Mouse (Mus musculus) hematopoietic stem cell, adult 5-6 weeks (primary cell): ENCODE results near the gene Rxfp1. TPM values are rescaled to one million over a fixed set of nuclear protein-coding genes. Genes with fewer than 3 reads are reported as not detected.
"Not testable (repeated sequence)": the region's sequence is repeated elsewhere in the genome, so short reads cannot be mapped to it uniquely, and the experiment has no call there.

Source experiments
- ATAC-seq, 2 experiments: fragments of 125-278 bp in 1 of 2; replicated peaks in 1 of 2; 2 replicates each; pipeline ENCODE4 v1.8.0; 2016 to 2017; ENCODE audit warnings: inconsistent platforms in 2 of 2, mild to moderate bottlenecking in 2 of 2, moderate number of reproducible peaks in 2 of 2, low read depth in 1 of 2, moderate TSS enrichment in 1 of 2; ENCODE audit not compliant: low FRiP score in 2 of 2, poor library complexity in 2 of 2, severe bottlenecking in 2 of 2, insufficient read depth in 1 of 2, low TSS enrichment in 1 of 2
- total RNA-seq: library from RNA; stranded (forward); fragments of 172-1452, 232-1000 nt; gene quantifications from 2 replicates; pipeline ENCODE4 v1.2.3, GENCODE M21; 2017

Rxfp1 gene
- not detected in 2 replicates for total RNA-seq

DNA sequence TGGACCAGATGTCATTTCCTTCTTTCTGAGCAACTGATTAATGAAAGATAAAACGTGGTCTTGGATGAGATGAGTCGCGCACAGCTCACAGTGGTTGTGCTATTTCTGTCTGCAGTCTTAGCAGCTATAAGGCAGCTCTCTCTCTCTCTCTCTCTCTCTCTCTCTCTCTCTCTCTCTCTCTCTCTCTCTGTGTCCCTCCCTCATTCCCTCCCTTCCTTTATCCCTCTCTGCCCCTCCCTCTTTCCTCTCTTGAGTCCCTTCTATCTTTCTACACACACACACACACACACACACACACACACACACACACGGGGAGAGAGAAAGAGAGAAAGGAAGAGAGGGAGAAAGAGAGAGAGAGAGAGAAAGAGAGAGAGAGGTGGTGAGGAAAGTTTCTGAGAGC lies at the start of gene Rxfp1:
Rxfp1 (minus strand) TSS at position 101 of the 400 bp plus-strand sequence.
- ATAC-seq, result no peak

DNA sequence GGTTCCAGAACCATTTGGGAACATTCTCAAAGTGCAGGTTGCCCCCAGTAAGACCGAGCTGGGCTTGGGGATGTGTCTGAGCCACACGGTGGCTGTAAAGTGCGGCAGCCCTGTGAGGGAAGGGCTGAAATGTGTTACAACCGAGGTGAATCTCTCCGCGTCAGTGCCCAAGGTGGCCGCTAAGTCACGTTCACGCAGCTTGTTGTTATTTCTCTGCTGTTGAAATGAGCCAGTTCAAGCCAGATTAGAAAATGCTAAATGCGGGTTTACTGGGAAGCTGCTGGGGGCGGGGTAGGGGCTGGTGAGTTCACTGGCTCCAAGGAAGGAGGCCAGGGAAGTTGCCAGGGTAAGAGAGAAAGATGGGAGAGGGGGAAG lies 46.7 kb upstream of the Rxfp1 start:
- no peak for ATAC-seq

DNA sequence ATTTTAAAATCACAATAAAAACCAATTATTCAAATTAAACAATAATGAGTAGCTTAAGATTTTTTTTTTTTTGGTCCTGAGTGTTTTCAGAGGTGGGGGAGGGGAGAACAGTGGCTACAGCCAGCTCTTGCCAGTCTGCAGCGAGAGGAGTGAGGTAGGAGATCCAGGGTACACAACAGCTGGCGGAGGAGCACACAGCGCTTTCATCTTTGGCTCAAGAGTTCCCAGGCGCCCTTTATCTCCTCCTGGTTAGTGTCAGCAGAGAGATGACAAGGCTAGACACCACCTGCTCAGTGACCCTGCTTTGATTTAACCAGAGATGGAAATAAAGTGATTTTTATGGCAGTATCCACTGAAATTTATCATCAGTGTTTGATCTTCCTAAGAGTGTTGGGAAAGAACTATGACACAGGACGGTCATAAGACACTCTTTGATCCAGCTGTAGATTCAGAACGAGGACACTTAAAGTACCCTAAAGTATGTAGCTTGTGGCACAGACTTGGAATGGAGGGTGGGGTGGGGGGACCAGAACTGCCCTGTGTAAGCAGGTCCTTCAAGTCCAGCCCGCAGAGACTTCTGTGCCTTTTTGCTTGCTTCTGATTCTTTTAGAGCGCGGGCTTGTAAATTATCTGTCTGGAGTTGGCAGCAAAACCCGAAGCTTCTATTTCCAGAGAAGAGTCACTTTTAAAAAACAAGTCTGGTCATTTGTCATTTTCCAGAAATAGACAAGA lies 46.1 kb upstream of the Rxfp1 start:
- ATAC-seq, result no peak

DNA sequence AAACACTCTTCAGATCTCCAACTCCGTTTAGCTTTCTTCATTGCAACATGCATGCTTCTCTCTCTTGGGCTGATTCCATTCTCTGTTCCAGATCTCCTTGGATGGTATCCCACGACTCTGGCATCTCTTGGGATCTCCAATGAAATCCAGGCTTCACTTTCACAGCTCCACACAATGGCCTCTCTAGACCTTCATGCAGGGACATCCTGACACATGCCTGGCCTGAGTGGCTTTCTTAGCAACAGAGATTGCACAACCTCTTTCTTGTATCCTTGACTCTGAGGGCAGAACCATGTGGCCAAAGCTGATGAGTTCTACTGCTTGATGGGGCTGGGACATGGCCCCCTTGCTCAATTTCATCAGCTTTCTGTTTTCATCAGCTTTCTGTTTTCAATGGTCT lies 35.0 kb upstream of the Rxfp1 start:
- ATAC-seq, result no peak

DNA sequence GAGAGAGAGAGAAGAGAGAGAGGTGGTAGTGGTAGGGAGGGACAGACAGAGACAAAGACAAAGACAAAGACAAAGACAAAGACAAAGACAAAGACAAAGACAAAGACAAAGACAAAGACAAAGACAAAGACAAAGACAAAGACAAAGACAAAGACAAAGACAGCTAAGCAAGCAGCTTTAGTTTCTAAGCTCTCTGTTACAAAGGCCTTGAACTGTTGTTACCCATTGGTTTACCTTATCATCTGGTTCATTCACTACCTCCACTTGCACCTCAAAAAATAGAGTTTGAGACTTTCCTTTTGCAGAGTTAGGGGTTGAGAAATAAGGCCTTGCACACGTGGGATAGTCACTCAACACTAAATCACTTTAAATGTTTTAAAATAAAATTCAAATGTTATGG lies 16.1 kb upstream of the Rxfp1 start:
- ATAC-seq, result no peak

DNA sequence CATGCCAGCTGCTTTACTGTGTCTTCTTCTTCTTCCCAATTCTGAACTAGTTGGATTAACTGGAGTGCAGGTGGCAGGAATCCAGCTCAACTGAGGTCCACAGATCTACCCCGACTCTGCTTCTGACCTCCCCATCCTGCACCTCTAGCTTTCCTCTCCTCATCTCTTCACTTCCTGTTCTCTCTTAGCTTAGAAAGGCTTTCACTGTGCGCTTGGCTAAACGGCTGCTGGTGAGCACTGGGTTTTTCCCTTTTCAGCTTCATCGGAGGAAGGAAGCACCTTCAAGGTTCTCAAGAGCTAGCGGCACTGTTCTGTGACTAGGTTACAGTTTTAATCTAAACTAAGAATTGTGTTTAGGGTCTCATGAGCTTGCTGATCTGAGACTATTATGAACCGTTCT lies 8.9 kb upstream of the Rxfp1 start:
- peak; percentile 56 to 62; a peak in 2 of 4 replicates for ATAC-seq

DNA sequence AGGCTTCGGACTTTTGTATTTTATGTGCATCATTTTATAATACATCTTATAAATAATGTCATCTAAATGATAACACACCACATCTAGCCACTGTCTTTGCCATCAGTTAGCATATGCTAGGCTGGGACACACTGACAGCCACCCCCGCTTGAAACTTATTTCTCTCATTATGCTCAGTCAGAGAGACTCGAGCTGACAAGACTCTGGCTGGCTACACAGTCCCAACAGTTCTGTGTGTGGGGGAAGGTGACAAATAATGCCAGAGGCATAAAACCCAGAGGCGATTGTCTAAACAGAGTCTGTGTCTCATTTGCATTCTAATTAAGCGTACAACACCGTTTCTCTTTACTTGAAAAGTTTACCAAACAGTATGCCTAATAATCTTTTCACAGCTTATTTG lies 7.4 kb upstream of the Rxfp1 start:
- no peak for ATAC-seq

DNA sequence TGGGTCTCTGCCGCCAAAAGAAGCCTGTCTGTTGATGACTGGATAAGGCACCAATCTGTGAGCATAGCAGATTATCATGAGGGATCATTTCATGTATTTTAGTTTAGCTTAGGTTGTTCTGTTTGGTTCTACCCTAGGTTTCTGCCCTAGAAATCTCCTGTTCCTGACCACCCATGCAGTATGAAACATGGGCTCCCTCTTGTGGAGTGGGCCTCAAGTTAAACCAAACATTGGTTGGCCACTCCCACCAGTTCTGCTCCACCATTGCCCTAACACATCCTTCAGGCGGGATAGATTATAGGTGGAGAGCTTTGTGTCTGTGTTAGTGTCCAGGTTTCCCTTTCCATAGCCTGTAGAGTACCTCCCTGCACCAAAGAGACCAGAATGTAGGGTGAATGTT lies 6.7 kb upstream of the Rxfp1 start:
- ATAC-seq, result no peak

DNA sequence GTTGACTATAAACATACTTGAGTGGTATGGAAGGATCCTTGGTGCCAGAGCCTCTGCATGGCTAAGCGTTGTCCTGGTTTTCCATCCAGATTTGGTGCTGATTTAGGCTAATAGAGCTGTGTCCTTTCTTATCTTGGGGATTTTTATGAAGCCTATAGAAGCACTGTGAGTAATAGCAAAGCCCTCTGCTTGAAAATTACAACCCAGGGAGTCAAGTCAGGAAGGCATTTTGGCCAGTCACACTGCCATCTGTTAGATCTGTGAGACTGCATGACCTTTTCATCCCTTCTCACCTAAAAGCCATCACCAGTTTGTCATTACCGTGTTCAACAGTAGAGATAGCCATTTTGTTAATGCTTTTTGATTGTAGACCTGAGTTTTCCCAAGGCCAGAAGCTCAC lies 2.7 kb upstream of the Rxfp1 start:
- no peak for ATAC-seq

DNA sequence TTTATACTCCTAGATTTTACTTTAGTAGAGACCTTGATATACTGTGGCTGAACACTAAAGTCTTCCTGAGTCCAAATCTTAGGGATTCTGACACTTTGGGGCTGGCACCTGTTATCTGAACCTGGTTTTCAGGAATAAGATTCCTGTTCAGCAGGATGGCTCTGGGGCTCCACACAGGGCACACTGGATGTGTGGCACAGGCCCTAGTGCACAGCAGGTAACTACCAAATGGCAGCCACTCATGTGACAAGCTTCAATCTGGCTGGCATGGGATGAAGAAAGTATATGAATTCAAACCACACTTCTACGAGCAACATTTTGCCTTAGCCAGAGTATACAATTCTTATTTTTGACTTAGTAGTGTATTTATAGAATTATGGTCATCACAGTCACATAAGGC lies 771 bp upstream of the Rxfp1 start:
- no peak for ATAC-seq

DNA sequence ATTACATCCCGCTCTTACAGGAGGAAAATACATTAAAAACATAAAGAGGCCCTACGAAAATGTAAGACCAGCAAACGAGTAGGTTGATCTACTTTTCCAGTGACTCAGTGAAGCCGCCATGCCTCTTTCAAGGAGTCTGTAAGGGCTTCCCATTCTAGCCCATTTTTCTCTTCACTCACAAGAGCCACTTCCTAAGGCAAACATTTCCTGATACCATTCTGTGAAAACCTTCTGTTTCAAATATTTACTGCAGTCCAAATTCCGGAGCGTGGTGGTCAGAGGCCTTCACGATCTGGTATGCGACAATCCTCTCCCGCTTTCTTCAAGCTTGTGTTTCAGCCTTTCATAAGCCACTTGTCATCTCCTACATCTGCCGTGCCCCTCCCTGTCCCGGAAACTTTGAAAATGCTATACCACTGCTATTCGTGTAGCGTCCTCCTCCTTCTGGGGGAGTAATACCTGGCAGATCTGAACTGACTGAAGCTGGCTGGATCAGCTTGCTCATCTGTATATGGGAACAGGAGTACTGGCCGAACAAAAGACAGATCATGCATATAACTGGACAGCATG lies 11.1 kb downstream of the Rxfp1 start:
- ATAC-seq, result no peak

DNA sequence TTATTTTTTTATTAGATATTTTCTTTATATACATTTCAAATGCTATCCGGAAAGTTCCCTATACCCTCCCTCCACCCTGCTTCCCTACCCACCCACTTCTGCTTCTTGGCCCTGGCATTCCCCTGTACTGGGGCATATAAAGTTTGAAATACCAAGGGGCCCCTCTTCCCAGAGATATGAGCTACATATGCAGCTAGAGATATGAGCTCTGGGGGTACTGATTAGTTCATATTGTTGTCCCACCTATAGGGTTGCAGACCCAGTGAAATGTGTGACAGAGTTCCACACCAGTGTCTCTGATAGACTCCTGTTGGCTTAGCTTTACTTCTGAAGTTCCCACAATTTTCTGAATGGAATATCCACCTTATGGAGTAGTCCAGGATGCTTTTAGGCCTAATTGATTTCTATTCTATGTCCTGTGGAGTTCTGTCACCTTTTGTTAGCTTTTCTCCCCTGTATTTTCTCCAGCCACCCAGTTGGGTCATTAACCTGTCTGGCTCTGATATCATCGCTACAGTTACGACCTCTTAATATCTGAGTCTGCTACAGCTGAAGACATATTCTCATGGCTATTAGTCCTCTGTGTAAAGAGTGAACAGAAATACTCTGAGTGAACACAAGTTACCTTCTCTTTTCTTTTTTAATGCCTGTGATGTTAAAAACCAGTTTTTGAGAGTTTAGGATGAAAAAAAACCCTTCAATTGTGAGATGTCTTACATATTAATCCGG lies 16.8 kb downstream of the Rxfp1 start:
- ATAC-seq, result no peak

DNA sequence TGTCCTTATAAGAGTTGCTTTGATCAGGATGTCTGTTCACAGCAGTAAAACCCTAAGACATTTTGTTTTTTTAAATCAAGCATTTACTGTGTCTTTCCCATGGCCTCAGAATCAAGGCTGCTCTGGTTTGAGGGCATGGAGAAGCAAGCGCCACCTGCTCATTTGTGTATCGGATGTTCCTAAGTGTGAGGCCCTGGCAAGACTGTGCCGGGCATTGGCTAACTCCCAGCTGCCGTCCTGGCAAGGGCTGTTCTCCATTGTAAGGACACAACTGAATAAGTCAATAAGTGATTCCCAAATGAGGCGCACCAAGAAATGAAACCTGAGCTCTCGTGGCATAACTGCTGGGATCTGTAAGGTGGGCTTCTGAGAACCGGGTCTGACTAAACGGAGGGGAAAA lies 31.2 kb downstream of the Rxfp1 start:
- ATAC-seq, result no peak

DNA sequence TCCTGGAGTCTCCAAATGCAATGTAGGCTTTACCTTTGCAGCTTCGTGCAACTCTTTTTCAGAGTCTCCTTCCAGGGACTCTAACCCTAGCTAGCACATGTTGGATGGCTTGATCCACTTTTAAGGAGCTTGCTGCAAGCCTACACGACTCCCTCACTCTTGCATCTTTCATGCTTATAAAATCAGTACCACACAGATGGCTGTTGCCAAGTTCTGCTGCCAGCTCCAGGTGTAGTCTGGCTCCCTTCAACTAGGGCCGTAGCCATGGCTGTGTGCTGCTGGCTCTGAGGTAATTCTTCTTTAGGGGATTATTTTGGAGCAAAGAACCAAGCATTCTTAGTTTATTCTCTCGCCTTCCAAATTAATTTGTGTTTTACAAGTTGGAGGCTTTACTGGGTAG lies 34.5 kb downstream of the Rxfp1 start:
- no peak for ATAC-seq

DNA sequence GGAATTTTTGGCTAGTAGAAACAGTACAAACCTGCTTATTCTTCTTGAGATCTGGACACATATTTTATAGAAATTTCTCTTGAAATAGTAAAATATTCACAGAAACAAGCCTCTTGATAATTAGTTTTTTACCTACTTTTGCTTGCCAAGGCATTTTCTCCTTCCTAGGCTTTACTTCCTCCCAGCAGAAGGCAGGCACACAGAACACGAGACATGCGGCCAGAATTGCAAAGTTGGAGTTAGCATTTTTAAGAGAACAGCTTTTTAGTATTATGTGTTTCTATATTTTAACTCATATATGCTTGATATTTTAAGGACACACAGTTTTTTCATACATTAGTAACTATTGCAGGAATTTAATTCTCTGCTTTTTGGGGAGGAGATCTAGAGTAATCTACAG lies 45.7 kb downstream of the Rxfp1 start:
- ATAC-seq, result no peak

DNA sequence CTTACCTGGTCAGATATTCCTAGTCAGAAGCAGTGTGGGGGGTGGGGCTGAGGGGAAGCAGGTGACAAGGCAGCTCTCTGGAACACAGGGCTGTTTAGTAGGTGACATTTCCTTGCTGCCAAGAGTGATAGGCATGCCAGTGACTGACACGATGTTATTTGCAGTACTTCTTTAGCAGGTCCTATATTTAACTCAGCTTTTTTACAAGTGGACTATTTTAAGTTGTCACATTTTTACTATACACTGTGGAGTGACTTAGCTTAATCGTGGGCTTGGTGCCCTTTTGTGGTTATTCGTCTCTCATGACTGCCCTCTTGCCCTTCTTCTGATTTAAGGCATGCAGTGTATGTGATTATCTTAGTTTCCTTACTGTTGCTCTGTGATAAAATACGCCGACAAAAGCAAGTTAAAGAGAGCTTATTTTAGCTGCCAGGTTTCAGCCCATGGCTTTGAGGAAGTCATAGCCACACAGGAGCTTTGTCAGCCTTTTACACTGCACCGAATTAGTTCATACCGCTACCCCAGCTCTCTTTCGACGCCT lies 47.5 kb downstream of the Rxfp1 start:
- peak; percentile 74 to 76 for ATAC-seq

DNA sequence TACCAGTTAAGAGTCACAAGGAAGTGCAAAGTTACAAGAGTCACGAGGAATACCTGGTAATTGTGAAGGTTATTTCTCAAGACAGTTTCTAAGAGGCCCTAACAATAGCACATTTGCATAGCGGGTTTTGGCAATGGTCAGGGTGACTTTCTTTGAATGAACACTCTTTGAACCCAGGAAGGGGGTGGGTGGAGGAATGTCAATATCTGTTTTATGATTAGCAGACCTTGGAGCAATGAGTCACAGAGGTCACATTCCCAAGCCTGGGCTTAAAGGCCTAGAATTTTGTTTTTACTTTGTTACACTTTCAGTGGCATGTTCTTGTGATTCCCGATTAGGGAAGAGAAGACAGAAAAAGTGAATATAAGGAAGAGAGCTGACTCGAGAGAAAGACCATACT lies 49.6 kb downstream of the Rxfp1 start:
- not testable (repeated sequence) for ATAC-seq

DNA sequence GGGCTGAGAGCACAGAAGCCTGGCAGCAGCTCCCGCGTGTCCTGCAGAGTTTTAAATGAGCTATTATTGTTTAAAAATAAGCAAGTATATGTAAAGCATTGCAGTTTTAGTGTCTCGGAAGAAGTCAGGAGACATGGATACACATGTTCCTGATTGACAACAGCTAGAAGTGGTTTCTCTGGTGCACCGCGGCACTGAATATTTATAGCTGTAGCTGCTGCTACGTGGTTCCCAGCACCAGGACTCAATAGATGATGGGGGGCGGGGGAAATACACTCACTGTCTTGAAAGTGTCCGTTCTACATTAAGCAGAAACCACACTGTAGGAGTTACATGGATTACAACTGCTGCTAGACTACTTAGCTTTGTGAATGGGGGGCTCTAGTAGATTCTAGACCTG lies 54.2 kb downstream of the Rxfp1 start:
- no peak for ATAC-seq
